Mouse (Mus musculus) forebrain, embryonic 16.5 days (tissue): ENCODE data around the gene Tmem9b. TPM values are rescaled to one million over a fixed set of nuclear protein-coding genes. Genes with fewer than 3 reads are reported as not detected.

Experiments used
- ATAC-seq: fragments of 200-750 bp; cut with Nextera tagmentation; 2 replicates; pipeline ENCODE4 v1.8.0; 2017; ENCODE audit warnings: mild to moderate bottlenecking, moderate library complexity
- H3K27ac ChIP-seq: fragments of 300-500 bp; sonication (generic); 2 replicates; pipeline ENCODE4 v1.5.1; 2014; ENCODE audit warnings: low read length, control low read depth
- H3K27me3 ChIP-seq: fragments of 300-500 bp; sonication (generic); replicated peaks from 2 replicates; pipeline ENCODE4 v1.6.1; 2014; ENCODE audit warnings: low read length; ENCODE audit not compliant: control insufficient read depth, insufficient read depth
- H3K36me3 ChIP-seq: fragments of 300-500 bp; sonication (generic); 2 replicates; pipeline ENCODE4 v1.6.1; 2014; ENCODE audit not compliant: control insufficient read depth, insufficient read depth
- H3K4me1 ChIP-seq: fragments of 300-500 bp; sonication (generic); replicated peaks from 2 replicates; pipeline ENCODE4 v1.6.1; 2014; ENCODE audit warnings: low read length; ENCODE audit not compliant: control insufficient read depth, insufficient read depth
- H3K4me2 ChIP-seq: fragments of 300-500 bp; sonication (generic); 2 replicates; pipeline ENCODE4 v1.6.1; 2014; ENCODE audit warnings: mild to moderate bottlenecking, low read length, control low read depth
- H3K4me3 ChIP-seq: fragments of 300-500 bp; sonication (generic); replicated peaks from 2 replicates; pipeline ENCODE4 v1.5.1; 2014; ENCODE audit warnings: mild to moderate bottlenecking, low read length, control low read depth
- H3K9ac ChIP-seq: fragments of 300-500 bp; sonication (generic); replicated peaks from 2 replicates; pipeline ENCODE4 v1.6.1; 2014; ENCODE audit warnings: low read depth, low read length, control low read depth
- H3K9me3 ChIP-seq: fragments of 300-500 bp; sonication (generic); 2 replicates; pipeline ENCODE4 v1.6.1; 2016; ENCODE audit warnings: low read length; ENCODE audit not compliant: control insufficient read depth
- WGBS: fragments of 180-500 bp; shearing (Covaris S2); extraction: QIAGEN DNeasy Blood & Tissue Kit; methylation state at CpG from one replicate; pipeline ENCODE4 v1.1.7; 2014; 5-methylcytosine and 5-hydroxymethylcytosine counted together
- polyA plus RNA-seq: library from polyadenylated mRNA; unstranded; fragments of >200 nt; fragmentation: Nextera tagmentation; extraction: Ambion mirVana; gene quantifications from 2 replicates; pipeline ENCODE4 v1.2.1, GENCODE M21; 2015

Tmem9b gene
- polyA plus RNA-seq, 1 experiment from 2014 or later, result 98.7 TPM

- no peak overlapping the region for H3K4me2 ChIP-seq
- no peak for ATAC-seq
- H3K4me3 ChIP-seq, result no peak overlapping the region
- H3K27ac ChIP-seq, result no peak overlapping the region
- no peaks in the 10 kb centered on the region; the same call in 1 of the 2 replicates for H3K36me3 ChIP-seq
- no peaks in the 10 kb centered on the region for H3K9me3 ChIP-seq
- H3K9ac ChIP-seq, result no peak overlapping the region
- no peaks in the 10 kb centered on the region for H3K27me3 ChIP-seq
- no peaks in the 10 kb centered on the region for H3K4me1 ChIP-seq
- WGBS, result 86% methylated on average over 2 of the region's 2 CpGs
Measured at GRCm38 (mm10) chr7:109713434-109713982, 39.2 kb downstream of the Tmem9b start.

DNA sequence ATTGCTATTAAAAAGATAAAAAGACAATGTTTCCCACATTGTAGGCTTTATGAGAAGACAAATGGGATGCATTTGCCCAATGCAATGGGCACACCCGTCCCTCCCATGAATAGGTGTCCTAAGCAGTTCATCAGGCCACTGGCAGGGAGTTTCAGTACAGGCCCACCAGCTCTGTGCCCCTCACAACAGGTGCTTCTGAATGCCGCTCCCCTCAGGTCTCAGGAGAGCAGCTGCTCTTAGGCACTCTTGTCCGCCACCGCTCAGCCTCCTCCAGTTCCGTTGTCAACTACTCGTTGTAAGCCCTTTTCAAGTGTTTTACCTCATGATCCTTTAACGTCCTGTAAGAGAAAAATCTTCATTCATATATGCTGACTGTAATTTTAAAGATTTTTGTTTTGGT, 40.5 kb downstream of the Tmem9b start:
- Histone ChIP-seq H3K36me3 (no peaks in the 10 kb centered on the region; the same call in 1 of the 2 replicates), H3K9me3 (no peaks in the 10 kb centered on the region), H3K9ac (no peak overlapping the region), H3K4me3 (no peak overlapping the region), H3K4me2 (no peak overlapping the region), H3K27me3 (no peaks in the 10 kb centered on the region), H3K27ac (no peak overlapping the region), H3K4me1 (no peaks in the 10 kb centered on the region)
- no peak for ATAC-seq
- WGBS, result 90% methylated on average over 7 of the region's 7 CpGs

DNA sequence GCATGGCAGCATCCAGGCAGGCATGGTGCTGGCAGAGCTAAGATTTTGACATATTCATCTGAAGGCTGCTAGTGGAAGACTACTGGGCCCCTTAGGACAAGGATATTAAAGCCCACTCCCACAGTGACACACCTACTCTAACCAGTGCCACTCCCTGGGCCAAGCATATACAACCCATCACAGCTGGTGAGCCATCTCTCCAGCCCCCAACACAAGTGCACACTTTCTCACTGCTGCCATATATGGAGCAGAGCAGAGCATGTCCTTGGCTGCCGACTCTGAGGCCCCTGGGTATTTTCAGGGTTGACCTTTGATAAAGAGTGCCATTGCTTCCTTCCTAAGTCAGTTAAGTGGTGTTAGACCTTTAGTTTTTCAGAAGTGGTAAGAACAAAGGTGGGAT, 42.6 kb downstream of the Tmem9b start:
- ATAC-seq, result no peak
- Histone ChIP-seq H3K27me3 (no peaks in the 10 kb centered on the region), H3K36me3 (no peaks in the 10 kb centered on the region; the same call in 1 of the 2 replicates), H3K9ac (no peak overlapping the region), H3K4me3 (no peak overlapping the region), H3K4me2 (no peak overlapping the region), H3K9me3 (no peaks in the 10 kb centered on the region), H3K4me1 (no peaks in the 10 kb centered on the region; the same call in 1 of the 2 replicates), H3K27ac (no peak overlapping the region)
- WGBS, result 83% methylated on average over 1 of the region's 1 CpGs

DNA sequence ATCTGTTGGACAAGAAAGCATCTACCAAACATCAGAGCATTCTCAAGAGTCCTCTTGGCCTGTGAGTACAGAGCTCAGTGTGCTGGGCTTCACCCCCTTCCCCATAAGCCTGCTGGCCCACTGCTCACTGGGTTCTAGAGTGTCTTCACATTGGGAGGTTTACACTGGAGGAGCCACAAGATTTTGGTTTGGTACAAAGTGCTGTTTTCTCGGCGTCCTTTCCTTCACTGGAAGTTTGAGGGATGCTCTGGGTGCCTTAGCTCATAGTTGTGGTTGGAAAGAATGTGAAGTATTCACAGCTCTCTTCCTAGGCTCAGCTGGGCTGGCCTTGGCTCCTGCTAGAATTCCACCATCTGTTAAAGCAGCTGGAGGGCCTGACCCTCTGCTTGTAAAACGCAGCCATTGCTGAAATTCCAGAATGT, 43.7 kb downstream of the Tmem9b start:
- Histone ChIP-seq H3K4me3 (no peak overlapping the region), H3K36me3 (no peaks in the 10 kb centered on the region; the same call in 1 of the 2 replicates), H3K27ac (no peak overlapping the region), H3K4me1 (peaks cover 4% of the 10 kb centered on the region; the same call in 1 of the 2 replicates), H3K9ac (no peak overlapping the region), H3K4me2 (no peak overlapping the region), H3K9me3 (no peaks in the 10 kb centered on the region), H3K27me3 (no peaks in the 10 kb centered on the region)
- no peak for ATAC-seq
- 77% methylated on average over 3 of the region's 3 CpGs for WGBS

DNA sequence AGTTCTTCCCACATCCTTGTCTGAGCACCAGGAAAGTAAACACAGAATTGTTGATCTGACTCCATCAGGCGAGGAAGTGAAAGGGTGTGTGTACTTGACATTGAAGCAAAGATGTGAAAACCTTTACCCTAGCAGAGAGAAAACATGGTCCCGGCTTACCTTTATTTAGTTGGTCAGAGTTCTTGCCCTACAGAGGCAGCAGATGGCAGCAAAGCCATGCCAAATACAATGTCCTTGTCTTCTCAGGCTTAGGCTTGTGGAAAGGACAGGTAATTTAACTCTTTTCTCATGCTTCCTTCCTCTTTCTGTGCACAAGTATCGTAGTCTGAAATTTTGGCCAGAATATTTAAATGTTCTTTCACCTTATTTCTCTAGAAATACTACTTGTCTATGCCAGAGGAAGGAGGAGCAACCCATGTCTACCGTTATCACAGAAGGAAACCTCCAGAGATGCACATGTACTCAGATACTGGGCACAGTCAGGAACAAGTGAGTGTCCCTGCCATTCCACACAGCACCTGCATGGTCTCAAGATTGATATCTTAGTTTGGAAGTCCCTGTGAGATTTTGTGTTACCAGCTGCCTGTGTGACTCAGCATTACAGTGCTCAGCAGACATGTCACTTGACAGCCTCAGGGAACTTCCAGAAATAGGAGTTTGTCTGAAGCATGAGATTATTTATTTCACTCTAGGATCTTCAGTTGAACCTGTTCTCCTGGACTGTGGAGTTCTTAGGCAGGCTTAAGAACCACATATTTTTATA, 45.5 kb downstream of the Tmem9b start:
- H3K4me1 ChIP-seq, result peaks cover 8% of the 10 kb centered on the region; the same call in 1 of the 2 replicates
- no peak overlapping the region for H3K4me3 ChIP-seq
- no peaks in the 10 kb centered on the region for H3K9me3 ChIP-seq
- H3K27ac ChIP-seq, result no peak overlapping the region
- no peak overlapping the region for H3K4me2 ChIP-seq
- H3K27me3 ChIP-seq, result no peaks in the 10 kb centered on the region
- H3K9ac ChIP-seq, result no peak overlapping the region
- H3K36me3 ChIP-seq, result no peaks in the 10 kb centered on the region
- WGBS, result 51% methylated on average over 4 of the region's 4 CpGs
- ATAC-seq, result no peak

- peaks cover 8% of the 10 kb centered on the region; the same call in 1 of the 2 replicates for H3K4me1 ChIP-seq
- H3K4me3 ChIP-seq, result peak overlapping the region; percentile 85
- 78% methylated on average over 3 of the region's 3 CpGs for WGBS
- no peak overlapping the region for H3K9ac ChIP-seq
- peak overlapping the region; percentile 87 for H3K4me2 ChIP-seq
- no peaks in the 10 kb centered on the region for H3K27me3 ChIP-seq
- H3K9me3 ChIP-seq, result no peaks in the 10 kb centered on the region
- H3K36me3 ChIP-seq, result no peaks in the 10 kb centered on the region
- ATAC-seq, result no peak
- H3K27ac ChIP-seq, result no peak overlapping the region
Measured at GRCm38 (mm10) chr7:109704461-109704860, 48.2 kb downstream of the Tmem9b start.

DNA sequence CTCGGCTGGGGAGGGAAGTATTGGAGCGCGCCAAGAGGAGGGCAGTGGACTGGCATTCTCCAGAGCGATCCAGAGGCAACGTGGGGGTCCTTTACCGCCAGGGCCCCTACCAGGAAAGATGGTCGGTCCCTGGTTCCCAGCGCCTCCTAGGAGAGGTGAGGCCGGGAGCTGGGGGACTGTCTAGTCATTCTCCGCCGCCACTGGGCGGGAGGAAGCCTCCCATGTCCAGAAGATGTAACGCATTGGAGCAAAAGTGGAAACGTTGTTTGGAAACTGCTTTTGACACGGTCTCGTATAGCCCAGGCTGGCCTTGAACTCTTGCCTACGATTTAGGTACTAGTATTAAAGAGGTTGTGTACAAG, 48.7 kb downstream of the Tmem9b start:
- Histone ChIP-seq H3K4me2 (peak overlapping the region; percentile 87), H3K36me3 (no peaks in the 10 kb centered on the region), H3K4me3 (peak overlapping the region; percentile 85), H3K27ac (peak overlapping the region; percentile 56), H3K27me3 (no peaks in the 10 kb centered on the region), H3K9me3 (no peaks in the 10 kb centered on the region), H3K4me1 (peaks cover 8% of the 10 kb centered on the region; the same call in 1 of the 2 replicates), H3K9ac (peak overlapping the region; percentile 78)
- 4% methylated on average over 17 of the region's 17 CpGs for WGBS
- no peak for ATAC-seq

DNA sequence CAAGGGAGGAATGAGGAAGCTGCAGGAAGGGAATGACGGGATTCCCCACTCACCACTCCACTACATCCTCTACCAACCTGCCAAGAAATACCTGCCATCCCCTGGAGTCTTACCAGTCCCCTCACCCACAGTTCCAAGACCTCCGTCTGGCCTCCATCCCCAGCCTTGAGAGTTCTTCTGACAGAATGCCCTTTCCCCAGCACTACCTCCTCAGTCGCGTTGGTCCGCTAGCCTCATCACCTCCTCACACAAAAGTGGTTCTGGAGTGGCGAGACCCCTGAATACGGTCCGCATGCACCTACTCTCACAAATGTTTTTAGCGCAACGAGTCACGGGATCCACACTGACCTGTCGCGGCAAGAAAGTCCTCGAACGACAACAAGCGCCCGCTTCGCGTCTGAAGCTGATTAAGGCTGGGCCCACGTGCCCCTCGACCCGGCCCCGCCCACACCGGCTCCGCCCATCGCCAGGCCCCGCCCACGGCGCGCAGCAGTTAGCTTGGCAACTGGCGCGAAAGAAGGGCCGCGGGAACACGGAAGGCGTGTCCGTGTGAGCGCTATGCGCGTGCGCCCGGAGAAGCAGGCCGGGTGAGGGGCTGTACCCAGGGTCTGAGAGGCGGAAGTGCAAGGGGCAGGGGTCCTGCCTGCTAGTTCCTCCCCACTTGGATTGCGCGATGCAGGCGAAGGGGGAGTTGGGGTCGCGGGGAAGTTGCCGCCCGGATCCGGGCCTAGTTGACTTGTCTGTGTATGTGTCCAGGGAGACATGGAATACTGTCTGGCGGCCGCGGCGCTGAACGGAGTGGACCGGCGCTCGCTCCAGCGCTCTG, 49.3 kb downstream of the Tmem9b start, which contains the start of the genes St5 and Akip1:
Gene St5 (minus strand): TSS at position 416 of the 826 bp plus-strand sequence.
Gene Akip1 (plus strand): TSS at position 501 of the 826 bp plus-strand sequence.
- ATAC-seq, result peak; percentile 97
- Histone ChIP-seq H3K27me3 (no peaks in the 10 kb centered on the region), H3K27ac (peak within 1 kb of the TSS; percentile 56), H3K4me2 (peak within 1 kb of the TSS; percentile 87), H3K9me3 (no peaks in the 10 kb centered on the region), H3K36me3 (no peaks in the 10 kb centered on the region), H3K4me1 (peaks cover 8% of the 10 kb centered on the region; the same call in 1 of the 2 replicates), H3K9ac (peak within 1 kb of the TSS; percentile 78), H3K4me3 (peak within 1 kb of the TSS; percentile 85)
- under 1% methylated on average over 61 of the region's 61 CpGs for WGBS

DNA sequence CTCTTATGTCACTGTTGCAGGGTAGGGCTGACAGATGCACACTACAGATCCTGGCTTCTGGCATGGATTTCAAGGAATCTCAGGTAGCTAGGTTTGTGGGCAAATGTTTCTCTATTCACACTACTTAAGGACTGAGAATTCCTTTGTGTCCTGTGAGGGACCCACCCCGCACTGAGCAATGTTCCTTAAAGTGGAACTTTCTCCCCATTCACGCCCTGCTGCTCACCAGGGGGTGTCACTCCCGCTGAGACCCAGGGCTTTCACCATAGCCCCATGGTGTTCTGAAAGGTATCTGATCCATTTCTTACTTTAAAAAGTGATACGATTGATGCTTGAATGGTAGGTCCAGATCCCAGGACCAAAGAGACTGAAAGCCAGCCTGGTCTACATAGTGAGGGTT, 50.0 kb downstream of the Tmem9b start:
- H3K4me2 ChIP-seq, result peak overlapping the region; percentile 87
- no peaks in the 10 kb centered on the region for H3K9me3 ChIP-seq
- ATAC-seq, result no peak; the same call in 1 of the 2 replicates
- H3K4me1 ChIP-seq, result peaks cover 8% of the 10 kb centered on the region; the same call in 1 of the 2 replicates
- no peak overlapping the region for H3K4me3 ChIP-seq
- H3K9ac ChIP-seq, result no peak overlapping the region
- H3K27me3 ChIP-seq, result no peaks in the 10 kb centered on the region
- H3K36me3 ChIP-seq, result no peaks in the 10 kb centered on the region
- no peak overlapping the region for H3K27ac ChIP-seq
- 38% methylated on average over 4 of the region's 4 CpGs for WGBS
